Mouse (Mus musculus) CH12.LX (cell line): ENCODE results near the gene Lyl1. TPM values are rescaled to one million over a fixed set of nuclear protein-coding genes. Genes with fewer than 3 reads are reported as not detected.
A peak's percentile ranks its signal among the peaks of the same experiment; 100 is the strongest.

Source experiments
- DNase-seq: peaks from one replicate; pipeline ENCODE4 v3.0.0-alpha.2; 2013; ENCODE audit errors: extremely low read depth
- H3K27ac ChIP-seq: 2 replicates; pipeline ENCODE4 v1.5.1; 2012; ENCODE audit warnings: low read depth, mild to moderate bottlenecking, control low read depth, moderate library complexity; ENCODE audit not compliant: insufficient read depth
- H3K27me3 ChIP-seq: replicated peaks from 2 replicates; pipeline ENCODE3; 2012; ENCODE audit warnings: inconsistent platforms
- H3K36me3 ChIP-seq, 2 experiments: replicated peaks in 1 of 2; 2 replicates each; pipeline versions ENCODE3 to v1.6.1; 2012; ENCODE audit warnings: inconsistent platforms in 1 of 2, low read length in 1 of 2, mild to moderate bottlenecking in 1 of 2, mixed read lengths in 1 of 2, moderate library complexity in 1 of 2; ENCODE audit not compliant: control insufficient read depth in 1 of 2, insufficient read depth in 1 of 2
- H3K4me1 ChIP-seq, 2 experiments: 2 replicates each; pipeline ENCODE4 v1.6.1; 2012; ENCODE audit warnings: inconsistent platforms in 1 of 2, moderate library complexity in 1 of 2; ENCODE audit not compliant: insufficient read depth in 2 of 2, control insufficient read depth in 1 of 2
- H3K4me2 ChIP-seq: 2 replicates; pipeline ENCODE4 v1.6.1; 2012; ENCODE audit warnings: low read depth, mild to moderate bottlenecking, control low read depth; ENCODE audit not compliant: poor library complexity, insufficient read depth, severe bottlenecking
- H3K4me3 ChIP-seq, 3 experiments: fragments of 150-350 bp in 1 of 3; sonication (generic) in 1 of 3; replicated peaks in 1 of 3; 2 replicates each; pipeline versions ENCODE3 to v1.5.1; 2011 to 2012; ENCODE audit warnings: low read depth in 2 of 3, low read length in 2 of 3, mild to moderate bottlenecking in 2 of 3, moderate library complexity in 2 of 3, control low read depth in 1 of 3, improper control_type of control experiment in 1 of 3, inconsistent platforms in 1 of 3, mixed read lengths in 1 of 3; ENCODE audit not compliant: poor library complexity in 1 of 3
- H3K79me2 ChIP-seq: replicated peaks from 2 replicates; pipeline ENCODE4 v1.6.1; 2012; ENCODE audit warnings: mild to moderate bottlenecking, moderate library complexity; ENCODE audit not compliant: control insufficient read depth, poor library complexity, insufficient read depth, severe bottlenecking; ENCODE audit errors: extremely low read depth
- H3K9ac ChIP-seq: 2 replicates; pipeline ENCODE4 v1.6.1; 2012; ENCODE audit warnings: low read depth, mild to moderate bottlenecking, control low read depth, moderate library complexity; ENCODE audit not compliant: insufficient read depth
- H3K9me3 ChIP-seq: replicated peaks from 2 replicates; pipeline ENCODE3; 2012; ENCODE audit warnings: low read length, inconsistent platforms, mixed read lengths
- BHLHE40 ChIP-seq: IDR thresholded peaks from 2 replicates; pipeline ENCODE4 v1.6.1; 2011; ENCODE audit warnings: mild to moderate bottlenecking, low read depth, low read length, improper control_type of control experiment
- CHD1 ChIP-seq: IDR thresholded peaks from 2 replicates; pipeline ENCODE4 v1.6.1; 2012; ENCODE audit warnings: low read depth, low read length, improper control_type of control experiment, inconsistent platforms
- CTCF ChIP-seq, 2 experiments: IDR thresholded peaks in 1 of 2; conservative IDR thresholded peaks in 1 of 2; 2 replicates each; pipeline ENCODE4 v1.5.1; 2011 to 2012; ENCODE audit warnings: low read depth in 2 of 2, low read length in 2 of 2, improper control_type of control experiment in 1 of 2, inconsistent platforms in 1 of 2, mild to moderate bottlenecking in 1 of 2, moderate library complexity in 1 of 2
- E2F4 ChIP-seq: IDR thresholded peaks from 2 replicates; pipeline ENCODE4 v1.6.1; 2011; ENCODE audit warnings: low read depth, low read length, improper control_type of control experiment; ENCODE audit not compliant: insufficient replicate concordance
- ELF1 ChIP-seq: IDR thresholded peaks from 2 replicates; pipeline ENCODE4 v1.6.1; 2014; ENCODE audit warnings: low read depth, mild to moderate bottlenecking, inconsistent platforms, low read length, improper control_type of control experiment
- EP300 ChIP-seq: IDR thresholded peaks from 2 replicates; pipeline ENCODE4 v1.6.1; 2011; ENCODE audit warnings: low read length, improper control_type of control experiment
- GABPA ChIP-seq: IDR thresholded peaks from 2 replicates; pipeline ENCODE4 v1.6.1; 2012; ENCODE audit warnings: low read depth, low read length, improper control_type of control experiment, inconsistent platforms; ENCODE audit not compliant: insufficient replicate concordance
- HCFC1 ChIP-seq: IDR thresholded peaks from 2 replicates; pipeline ENCODE4 v1.6.1; 2012; ENCODE audit warnings: low read depth, mild to moderate bottlenecking, inconsistent platforms, low read length, improper control_type of control experiment
- IRF4 ChIP-seq: IDR thresholded peaks from 2 replicates; pipeline ENCODE4 v1.6.1; 2014; ENCODE audit warnings: low read depth, mild to moderate bottlenecking, inconsistent platforms, low read length, improper control_type of control experiment
- KAT2A ChIP-seq: IDR thresholded peaks from 2 replicates; pipeline ENCODE4 v1.6.1; 2012; ENCODE audit warnings: low read length, improper control_type of control experiment, inconsistent platforms; ENCODE audit not compliant: insufficient replicate concordance
- MEF2A ChIP-seq: IDR thresholded peaks from 2 replicates; pipeline ENCODE4 v1.6.1; 2014; ENCODE audit warnings: low read depth, mild to moderate bottlenecking, inconsistent platforms, low read length, improper control_type of control experiment, borderline replicate concordance
- MYC ChIP-seq: IDR thresholded peaks from 2 replicates; pipeline ENCODE4 v1.6.1; 2011; ENCODE audit warnings: low read depth, mild to moderate bottlenecking, improper control_type of control experiment, low read length
- PAX5 ChIP-seq: IDR thresholded peaks from 2 replicates; pipeline ENCODE4 v1.6.1; 2012; ENCODE audit warnings: low read length, inconsistent platforms, mixed read lengths
- POLR2AphosphoS2 ChIP-seq: IDR thresholded peaks from 2 replicates; pipeline ENCODE4 v1.6.1; 2011; ENCODE audit warnings: low read depth, low read length, improper control_type of control experiment
- TBP ChIP-seq: conservative IDR thresholded peaks from 2 replicates; pipeline ENCODE4 v1.6.1; 2011; ENCODE audit warnings: low read depth, low read length, improper control_type of control experiment
- USF1 ChIP-seq: IDR thresholded peaks from 2 replicates; pipeline ENCODE4 v1.6.1; 2014; ENCODE audit warnings: low read depth, mild to moderate bottlenecking, inconsistent platforms, low read length, improper control_type of control experiment
- ZKSCAN1 ChIP-seq: IDR thresholded peaks from 2 replicates; pipeline ENCODE4 v1.6.1; 2012; ENCODE audit warnings: low read depth, inconsistent platforms, low read length, improper control_type of control experiment, borderline replicate concordance
- ZMIZ1 ChIP-seq: IDR thresholded peaks from 2 replicates; pipeline ENCODE4 v1.6.1; 2012; ENCODE audit warnings: low read depth, mild to moderate bottlenecking, inconsistent platforms, low read length, improper control_type of control experiment
- dilution Hi-C: fragments of 300-500 bp; cut with MboI; formaldehyde crosslinking; loops from 2 replicates; pipeline ENCODE4 v1.14.3; 2020; ENCODE audit warnings: low sequenced_read_pairs; ENCODE audit not compliant: extremely low pct_unique_long_range_greater_than_20kb, extremely low pct_ligation_motif_present
- in situ Hi-C: fragments of 300-500 bp; cut with MboI; formaldehyde crosslinking; loops from 3 replicates; pipeline ENCODE4 v1.14.3; 2019; ENCODE audit warnings: low sequenced_read_pairs, low pct_ligation_motif_present, low pct_unique_long_range_greater_than_20kb, mixed read lengths
- polyA plus RNA-seq: library from polyadenylated mRNA; unstranded; fragments of >175 nt; gene quantifications from 2 replicates; pipeline ENCODE4 v1.2.1, GENCODE M21; 2012; ENCODE audit warnings: low read depth; ENCODE audit not compliant: insufficient read length
- total RNA-seq, 2 experiments: library from RNA; depleted of rRNA; stranded (reverse); fragments of 300-350 nt in 1 of 2; fragments of >200 nt in 1 of 2; gene quantifications; 2 replicates each; pipeline ENCODE4 v1.2.3; 2012 to 2014

Lyl1 gene
- total and polyA plus RNA-seq, 3 experiments, result 20.6 to 53.2 (median 38.5) TPM

GRCm38 (mm10) chr8:84708774-84709475 lies 7.7 kb downstream of the Lyl1 start (continued):
- TF ChIP-seq CTCF (conservative IDR thresholded peaks at IDR 0.05 in 1 of 2, IDR thresholded peaks at IDR 0.05 in 1 of 2; ENCODE audit: low read depth in 2 of 2, low read length in 2 of 2) (peak; percentile 63 to 98), ELF1 (no peak), EP300 (no peak), ZMIZ1 (no peak), USF1 (no peak), E2F4 (no peak), HCFC1 (no peak), GABPA (no peak), MEF2A (peak; percentile 32; the same call in 1 of the 2 replicates), CHD1 (no peak), KAT2A (no peak), IRF4 (peak; percentile 24; the same call in 1 of the 2 replicates), BHLHE40 (peak; percentile 44; the same call in 1 of the 2 replicates), PAX5 (no peak), ZKSCAN1 (no peak), POLR2AphosphoS2 (no peak), TBP (no peak)

- dilution Hi-C loops (no loop called here), in situ Hi-C loops (loop anchor here (10.0 kb wide), 1 partner anchor 105 kb away; no protein-coding TSS in a partner anchor)
- Histone ChIP-seq H3K27me3 (peaks cover 27% of the 10 kb centered on the region), H3K4me3 (no peak overlapping the region), H3K9ac (no peak overlapping the region), H3K36me3 (peaks cover 0 to 9% of the 10 kb centered on the region in 2 experiments), H3K4me1 (peaks cover 5 to 59% of the 10 kb centered on the region in 2 experiments; a peak in 3 of 4 replicates), H3K4me2 (no peak overlapping the region), H3K27ac (no peak overlapping the region), H3K9me3 (peaks cover 2% of the 10 kb centered on the region), H3K79me2 (no peaks in the 10 kb centered on the region)
- no peak for TF ChIP-seq MYC
- no peak for DNase-seq
These were observed 8.7 kb downstream of the Lyl1 start for GRCm38 (mm10) chr8:84709931-84710330.
